Mouse (Mus musculus) midbrain, embryonic 15.5 days (tissue): ENCODE measurements around the gene Rbmx. TPM values are rescaled to one million over a fixed set of nuclear protein-coding genes. Genes with fewer than 3 reads are reported as not detected.
A peak's percentile ranks its signal among the peaks of the same experiment; 100 is the strongest.

Experiments
- ATAC-seq: fragments of 200-750 bp; cut with Nextera tagmentation; replicated peaks from 2 replicates; pipeline ENCODE4 v1.8.0; 2017; ENCODE audit warnings: moderate TSS enrichment
- H3K27ac ChIP-seq: fragments of 300-500 bp; sonication (generic); 2 replicates; pipeline ENCODE4 v1.5.1; 2015; ENCODE audit warnings: mild to moderate bottlenecking, inconsistent platforms
- H3K27me3 ChIP-seq: fragments of 300-500 bp; sonication (generic); replicated peaks from 2 replicates; pipeline ENCODE4 v1.6.1; 2015; ENCODE audit warnings: inconsistent platforms
- H3K36me3 ChIP-seq: fragments of 300-500 bp; sonication (generic); replicated peaks from 2 replicates; pipeline ENCODE4 v1.6.1; 2015; ENCODE audit warnings: inconsistent platforms
- H3K4me1 ChIP-seq: fragments of 300-500 bp; sonication (generic); 2 replicates; pipeline ENCODE4 v1.6.1; 2015; ENCODE audit warnings: inconsistent platforms
- H3K4me2 ChIP-seq: fragments of 300-500 bp; sonication (generic); 2 replicates; pipeline ENCODE4 v1.6.1; 2015; ENCODE audit warnings: inconsistent platforms, mild to moderate bottlenecking, moderate library complexity
- H3K4me3 ChIP-seq: fragments of 300-500 bp; sonication (generic); 2 replicates; pipeline ENCODE4 v1.5.1; 2015; ENCODE audit warnings: mild to moderate bottlenecking, inconsistent platforms
- H3K9ac ChIP-seq: fragments of 300-500 bp; sonication (generic); 2 replicates; pipeline ENCODE4 v1.6.1; 2015; ENCODE audit warnings: mild to moderate bottlenecking, inconsistent platforms
- H3K9me3 ChIP-seq: fragments of 300-500 bp; sonication (generic); 2 replicates; pipeline ENCODE4 v1.6.1; 2016; ENCODE audit warnings: inconsistent platforms
- WGBS: fragments of 180-500 bp; shearing (Covaris S2); methylation state at CpG from one replicate; pipeline ENCODE4 v1.1.7; 2015; ENCODE audit warnings: mixed read lengths; 5-methylcytosine and 5-hydroxymethylcytosine counted together
- polyA plus RNA-seq: library from polyadenylated mRNA; unstranded; fragments of >200 nt; fragmentation: Nextera tagmentation; extraction: Ambion mirVana; gene quantifications from 2 replicates; pipeline ENCODE4 v1.2.1, GENCODE M21; 2015

The Rbmx gene
- polyA plus RNA-seq, result 172 and 183 TPM in 2 replicates

- peaks cover 9% of the 10 kb centered on the region; the same call in 1 of the 2 replicates for H3K36me3 ChIP-seq
- 22% methylated on average over 50 of the region's 50 CpGs for WGBS
- H3K4me3 ChIP-seq, result peak within 1 kb of the TSS; percentile 57
- peak within 1 kb of the TSS; percentile 93 for H3K27ac ChIP-seq
- H3K4me2 ChIP-seq, result peak within 1 kb of the TSS; percentile 46
- H3K9me3 ChIP-seq, result no peaks in the 10 kb centered on the region
- peak; percentile 97 for ATAC-seq
- peak within 1 kb of the TSS; percentile 76 for H3K9ac ChIP-seq
- H3K4me1 ChIP-seq, result peaks cover 6% of the 10 kb centered on the region; the same call in 1 of the 2 replicates
- no peaks in the 10 kb centered on the region for H3K27me3 ChIP-seq
Measured at GRCm38 (mm10) chrX:57392367-57393246, at the start of gene Rbmx. TSS of gene Rbmx (minus strand) at chrX:57393036.

GRCm38 (mm10) chrX:57433897-57434296, 41.1 kb upstream of the Rbmx start:
- ATAC-seq, result no peak
- H3K9me3 ChIP-seq, result no peaks in the 10 kb centered on the region
- no peak overlapping the region for H3K9ac ChIP-seq
- H3K4me1 ChIP-seq, result no peaks in the 10 kb centered on the region
- H3K4me3 ChIP-seq, result no peak overlapping the region
- WGBS, result 87% methylated on average over 2 of the region's 2 CpGs
- H3K27ac ChIP-seq, result no peak overlapping the region
- H3K36me3 ChIP-seq, result no peaks in the 10 kb centered on the region
- no peaks in the 10 kb centered on the region for H3K27me3 ChIP-seq
- H3K4me2 ChIP-seq, result no peak overlapping the region

GRCm38 (mm10) chrX:57431610-57432009, 38.8 kb upstream of the Rbmx start:
- no peak overlapping the region for H3K9ac ChIP-seq
- H3K4me2 ChIP-seq, result no peak overlapping the region
- no peaks in the 10 kb centered on the region for H3K9me3 ChIP-seq
- H3K4me1 ChIP-seq, result no peaks in the 10 kb centered on the region
- no peak for ATAC-seq
- H3K27ac ChIP-seq, result no peak overlapping the region
- no peaks in the 10 kb centered on the region for H3K27me3 ChIP-seq
- H3K36me3 ChIP-seq, result no peaks in the 10 kb centered on the region
- 4% methylated on average over 2 of the region's 2 CpGs for WGBS
- no peak overlapping the region for H3K4me3 ChIP-seq

GRCm38 (mm10) chrX:57408769-57409168, 15.9 kb upstream of the Rbmx start, which contains the start of gene Gm364:
TSS of gene Gm364 (plus strand) at chrX:57409154.
- H3K9me3 ChIP-seq, result no peaks in the 10 kb centered on the region
- 91% methylated on average over 12 of the region's 12 CpGs for WGBS
- H3K4me1 ChIP-seq, result no peaks in the 10 kb centered on the region
- ATAC-seq, result no peak
- H3K9ac ChIP-seq, result no peak within 1 kb of the TSS
- no peak within 1 kb of the TSS for H3K4me2 ChIP-seq
- H3K4me3 ChIP-seq, result no peak within 1 kb of the TSS
- no peak within 1 kb of the TSS for H3K27ac ChIP-seq
- H3K36me3 ChIP-seq, result no peaks in the 10 kb centered on the region
- H3K27me3 ChIP-seq, result no peaks in the 10 kb centered on the region

- Histone ChIP-seq H3K36me3 (no peaks in the 10 kb centered on the region), H3K4me3 (no peak overlapping the region), H3K27me3 (no peaks in the 10 kb centered on the region), H3K27ac (no peak overlapping the region), H3K4me2 (no peak overlapping the region), H3K4me1 (no peaks in the 10 kb centered on the region), H3K9me3 (no peaks in the 10 kb centered on the region), H3K9ac (no peak overlapping the region)
- ATAC-seq, result no peak
Measured at GRCm38 (mm10) chrX:57403651-57404050, 10.8 kb upstream of the Rbmx start.

GRCm38 (mm10) chrX:57401388-57401787, 8.6 kb upstream of the Rbmx start:
- 76% methylated on average over 1 of the region's 1 CpGs for WGBS
- H3K4me1 ChIP-seq, result no peaks in the 10 kb centered on the region
- H3K4me2 ChIP-seq, result no peak overlapping the region
- H3K9ac ChIP-seq, result no peak overlapping the region
- H3K27me3 ChIP-seq, result no peaks in the 10 kb centered on the region
- no peak overlapping the region for H3K4me3 ChIP-seq
- no peaks in the 10 kb centered on the region for H3K36me3 ChIP-seq
- no peaks in the 10 kb centered on the region for H3K9me3 ChIP-seq
- ATAC-seq, result no peak
- no peak overlapping the region for H3K27ac ChIP-seq

GRCm38 (mm10) chrX:57393412-57393811, 576 bp upstream of the Rbmx start:
- H3K9ac ChIP-seq, result no peak overlapping the region
- H3K27me3 ChIP-seq, result no peaks in the 10 kb centered on the region
- peaks cover 6% of the 10 kb centered on the region; the same call in 1 of the 2 replicates for H3K4me1 ChIP-seq
- WGBS, result 29% methylated on average over 7 of the region's 7 CpGs
- no peaks in the 10 kb centered on the region for H3K9me3 ChIP-seq
- ATAC-seq, result peak; percentile 57
- peak overlapping the region; percentile 42 for H3K4me2 ChIP-seq
- H3K27ac ChIP-seq, result no peak overlapping the region; the same call in 1 of the 2 replicates
- peak overlapping the region; percentile 57 for H3K4me3 ChIP-seq
- peaks cover 9% of the 10 kb centered on the region; the same call in 1 of the 2 replicates for H3K36me3 ChIP-seq

- no peaks in the 10 kb centered on the region for H3K27me3 ChIP-seq
- H3K27ac ChIP-seq, result no peak overlapping the region
- 55% methylated on average over 5 of the region's 5 CpGs for WGBS
- H3K4me1 ChIP-seq, result no peaks in the 10 kb centered on the region
- no peak overlapping the region for H3K9ac ChIP-seq
- H3K9me3 ChIP-seq, result no peaks in the 10 kb centered on the region
- H3K4me2 ChIP-seq, result no peak overlapping the region
- no peak overlapping the region for H3K4me3 ChIP-seq
- peaks cover 12% of the 10 kb centered on the region; the same call in 1 of the 2 replicates for H3K36me3 ChIP-seq
- 0 out of 2 replicates have a peak, but pooled peaks have one; percentile 24 for ATAC-seq
Measured at GRCm38 (mm10) chrX:57380915-57381314, 11.9 kb downstream of the Rbmx start.

GRCm38 (mm10) chrX:57378579-57378978, 14.3 kb downstream of the Rbmx start:
- no peak overlapping the region for H3K4me2 ChIP-seq
- no peaks in the 10 kb centered on the region for H3K9me3 ChIP-seq
- 91% methylated on average over 3 of the region's 3 CpGs for WGBS
- H3K4me3 ChIP-seq, result no peak overlapping the region
- no peaks in the 10 kb centered on the region for H3K4me1 ChIP-seq
- no peaks in the 10 kb centered on the region for H3K27me3 ChIP-seq
- H3K27ac ChIP-seq, result no peak overlapping the region
- H3K9ac ChIP-seq, result no peak overlapping the region
- no peak for ATAC-seq
- H3K36me3 ChIP-seq, result peaks cover 12% of the 10 kb centered on the region; the same call in 1 of the 2 replicates

GRCm38 (mm10) chrX:57377096-57377495, 15.7 kb downstream of the Rbmx start:
- no peak overlapping the region for H3K27ac ChIP-seq
- no peaks in the 10 kb centered on the region for H3K9me3 ChIP-seq
- no peaks in the 10 kb centered on the region for H3K27me3 ChIP-seq
- H3K4me1 ChIP-seq, result no peaks in the 10 kb centered on the region
- 83% methylated on average over 3 of the region's 3 CpGs for WGBS
- H3K36me3 ChIP-seq, result peaks cover 12% of the 10 kb centered on the region; the same call in 1 of the 2 replicates
- no peak overlapping the region for H3K4me2 ChIP-seq
- H3K9ac ChIP-seq, result no peak overlapping the region
- no peak for ATAC-seq
- no peak overlapping the region for H3K4me3 ChIP-seq

GRCm38 (mm10) chrX:57374029-57374428, 18.8 kb downstream of the Rbmx start:
- no peaks in the 10 kb centered on the region for H3K4me1 ChIP-seq
- ATAC-seq, result no peak
- WGBS, result 85% methylated on average over 2 of the region's 2 CpGs
- H3K4me3 ChIP-seq, result no peak overlapping the region
- H3K27ac ChIP-seq, result no peak overlapping the region
- H3K9me3 ChIP-seq, result no peaks in the 10 kb centered on the region
- no peak overlapping the region for H3K4me2 ChIP-seq
- H3K9ac ChIP-seq, result no peak overlapping the region
- H3K36me3 ChIP-seq, result 0 out of 2 replicates have a peak, but pooled peaks cover 7% of the 10 kb centered on the region
- H3K27me3 ChIP-seq, result no peaks in the 10 kb centered on the region

- no peak for ATAC-seq
- Histone ChIP-seq H3K27ac (no peak overlapping the region), H3K4me3 (no peak overlapping the region), H3K27me3 (no peaks in the 10 kb centered on the region), H3K4me1 (no peaks in the 10 kb centered on the region), H3K4me2 (no peak overlapping the region), H3K9me3 (no peaks in the 10 kb centered on the region), H3K36me3 (0 out of 2 replicates have a peak, but pooled peaks cover 5% of the 10 kb centered on the region), H3K9ac (no peak overlapping the region)
- 85% methylated on average over 2 of the region's 2 CpGs for WGBS
Measured at GRCm38 (mm10) chrX:57373543-57373942, 19.3 kb downstream of the Rbmx start.
